Mouse (Mus musculus): Measurements from ENCODE around the gene Lyrm7. TPM values are rescaled to one million over a fixed set of nuclear protein-coding genes. Genes with fewer than 3 reads are reported as not detected.

The Lyrm7 gene
- polyA plus RNA-seq, 1 experiment from 2014 or later: 12.2 TPM

DNA sequence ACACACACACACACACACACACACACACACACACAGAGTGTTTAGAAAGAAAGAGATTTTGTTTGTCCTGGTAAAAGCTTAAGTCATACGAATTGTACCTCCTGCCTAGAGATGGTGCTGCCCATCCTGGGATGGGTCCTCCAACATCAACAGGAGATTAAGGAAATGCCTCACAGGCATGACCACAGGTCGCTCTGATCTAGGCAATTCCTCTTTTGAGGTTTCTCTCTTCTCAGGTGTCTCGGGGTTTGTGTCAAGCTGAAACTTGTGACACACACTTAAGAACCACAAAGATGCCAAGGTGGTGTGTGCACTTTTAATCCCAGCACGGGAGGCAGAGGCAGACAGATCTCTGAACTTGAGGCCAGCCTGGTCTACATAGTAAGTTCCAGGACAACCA is 52.5 kb downstream of the Lyrm7 start:
- no peaks in the 10 kb centered on the region for H3K36me3 ChIP-seq

DNA sequence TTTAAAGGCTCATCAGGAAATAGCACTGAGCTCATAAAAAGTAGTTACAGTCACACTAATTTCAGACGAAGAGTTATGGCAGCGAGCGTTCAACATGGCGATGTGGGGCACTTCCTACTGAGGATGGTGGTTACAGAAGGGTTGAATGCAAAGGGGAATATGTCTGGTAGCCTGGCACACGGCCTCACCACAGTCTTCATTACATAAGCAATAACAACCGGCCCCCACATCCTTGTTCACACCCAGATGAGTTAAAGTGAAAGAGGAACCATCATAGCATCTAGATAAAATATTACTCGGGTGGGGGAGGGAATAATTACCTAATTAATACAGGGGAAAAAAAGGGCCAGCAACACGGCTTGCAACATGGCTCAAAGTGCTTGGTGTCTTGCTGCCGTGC is 53.0 kb downstream of the Lyrm7 start:
- H3K36me3 ChIP-seq: no peaks in the 10 kb centered on the region
- H3K27ac ChIP-seq (replicated peaks): no peak overlapping the region
- H3K4me1 ChIP-seq (replicated peaks): peaks cover under 1% of the 10 kb centered on the region
- no peak overlapping the region for H3K9ac ChIP-seq
- no peak overlapping the region for H3K4me3 ChIP-seq
- no peaks in the 10 kb centered on the region for H3K9me3 ChIP-seq
- WGBS: 83% methylated on average over 9 of the region's 9 CpGs
- no peak for ATAC-seq (ENCODE audit: low FRiP score, low read depth)
- H3K27me3 ChIP-seq: no peaks in the 10 kb centered on the region
- H3K4me2 ChIP-seq: no peak overlapping the region

More for the DNA sequence above, 52.5 kb downstream of the Lyrm7 start:
- 87% methylated on average over 4 of the region's 4 CpGs for WGBS
- Histone ChIP-seq H3K27me3 (no peaks in the 10 kb centered on the region), H3K4me2 (no peak overlapping the region), H3K27ac (replicated peaks) (no peak overlapping the region), H3K4me1 (replicated peaks) (peaks cover 6% of the 10 kb centered on the region), H3K9ac (no peak overlapping the region), H3K4me3 (no peak overlapping the region), H3K9me3 (no peaks in the 10 kb centered on the region)
- no peak for ATAC-seq (ENCODE audit: low FRiP score, low read depth)

- Histone ChIP-seq H3K4me1 (replicated peaks) (no peaks in the 10 kb centered on the region), H3K9ac (no peak overlapping the region), H3K36me3 (no peaks in the 10 kb centered on the region), H3K27ac (replicated peaks) (no peak overlapping the region), H3K27me3 (no peaks in the 10 kb centered on the region), H3K4me2 (no peak overlapping the region), H3K4me3 (no peak overlapping the region), H3K9me3 (no peaks in the 10 kb centered on the region)
- 95% methylated on average over 28 of the region's 28 CpGs for WGBS
- ATAC-seq (ENCODE audit: low FRiP score, low read depth): no peak
These were observed 53.8 kb downstream of the Lyrm7 start for GRCm38 (mm10) chr11:54806891-54807290.

GRCm38 (mm10) chr11:54805196-54805595 is 55.5 kb downstream of the Lyrm7 start:
- no peak overlapping the region for H3K4me3 ChIP-seq
- no peaks in the 10 kb centered on the region for H3K36me3 ChIP-seq
- no peak for ATAC-seq (ENCODE audit: low FRiP score, low read depth)
- no peaks in the 10 kb centered on the region for H3K4me1 ChIP-seq (replicated peaks)
- H3K9me3 ChIP-seq: no peaks in the 10 kb centered on the region
- no peak overlapping the region for H3K9ac ChIP-seq
- no peak overlapping the region for H3K27ac ChIP-seq (replicated peaks)
- 83% methylated on average over 4 of the region's 4 CpGs for WGBS
- H3K4me2 ChIP-seq: no peak overlapping the region
- H3K27me3 ChIP-seq: no peaks in the 10 kb centered on the region

- no peaks in the 10 kb centered on the region for H3K4me1 ChIP-seq (replicated peaks)
- no peak for ATAC-seq (ENCODE audit: low FRiP score, low read depth)
- H3K4me3 ChIP-seq: no peak overlapping the region
- H3K27ac ChIP-seq (replicated peaks): no peak overlapping the region
- no peak overlapping the region for H3K4me2 ChIP-seq
- H3K9ac ChIP-seq: no peak overlapping the region
- H3K9me3 ChIP-seq: no peaks in the 10 kb centered on the region
- no peaks in the 10 kb centered on the region for H3K27me3 ChIP-seq
- no peaks in the 10 kb centered on the region for H3K36me3 ChIP-seq
- WGBS: 84% methylated on average over 6 of the region's 6 CpGs
These were observed 58.1 kb downstream of the Lyrm7 start for GRCm38 (mm10) chr11:54802621-54803020.

DNA sequence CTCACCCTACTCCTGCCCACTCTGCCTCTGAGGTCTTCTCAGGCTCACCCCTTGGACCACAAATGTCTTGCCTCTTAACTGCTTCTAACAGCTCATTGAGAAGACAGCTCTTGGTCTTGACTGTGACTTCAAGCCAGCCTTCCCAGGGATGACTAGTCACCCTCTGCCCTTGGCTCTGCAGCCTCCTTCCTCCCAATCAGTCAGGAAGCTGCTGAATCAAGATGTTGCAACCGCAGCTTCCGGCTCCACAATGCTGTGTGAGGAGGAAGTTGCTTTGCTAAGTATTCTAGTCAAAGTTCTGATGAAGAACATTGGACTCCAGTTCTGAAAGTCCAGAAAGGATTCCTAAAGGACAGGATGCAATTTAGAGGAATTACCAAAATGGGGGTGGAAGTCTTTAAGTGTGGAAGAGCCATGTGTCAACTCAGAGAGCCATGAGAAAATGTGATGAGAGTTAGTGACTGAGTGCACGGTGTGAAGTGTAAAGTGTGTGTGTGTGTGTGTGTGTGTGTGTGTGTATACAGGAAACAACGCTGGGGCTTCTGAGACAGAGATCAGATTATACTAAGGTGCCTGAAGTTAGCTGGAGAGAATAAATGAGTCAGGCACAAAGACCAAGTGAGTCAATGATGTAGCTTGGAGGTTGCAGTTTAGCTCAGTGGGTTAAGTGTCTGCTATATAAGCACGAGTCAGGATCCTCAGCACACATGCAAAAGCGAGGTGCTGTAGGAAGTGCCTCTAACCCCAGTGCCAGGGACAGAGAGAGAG is 58.7 kb downstream of the Lyrm7 start:
- ATAC-seq (ENCODE audit: low FRiP score, low read depth): no peak
- H3K4me3 ChIP-seq: no peak overlapping the region
- WGBS: 82% methylated on average over 6 of the region's 6 CpGs

GRCm38 (mm10) chr11:54796551-54796950 is 64.2 kb downstream of the Lyrm7 start:
- no peaks in the 10 kb centered on the region for H3K27me3 ChIP-seq
- no peak overlapping the region for H3K27ac ChIP-seq (replicated peaks)
- no peak overlapping the region for H3K4me3 ChIP-seq
- no peaks in the 10 kb centered on the region for H3K9me3 ChIP-seq
- no peak overlapping the region for H3K4me2 ChIP-seq
- H3K4me1 ChIP-seq (replicated peaks): no peaks in the 10 kb centered on the region
- WGBS: 78% methylated on average over 11 of the region's 11 CpGs
- H3K36me3 ChIP-seq: no peaks in the 10 kb centered on the region
- no peak overlapping the region for H3K9ac ChIP-seq
- ATAC-seq (ENCODE audit: low FRiP score, low read depth): no peak

More for the DNA sequence above, 58.7 kb downstream of the Lyrm7 start:
- Histone ChIP-seq H3K27me3 (no peaks in the 10 kb centered on the region), H3K4me2 (no peak overlapping the region), H3K36me3 (no peaks in the 10 kb centered on the region), H3K27ac (replicated peaks) (no peak overlapping the region), H3K9me3 (no peaks in the 10 kb centered on the region), H3K4me1 (replicated peaks) (no peaks in the 10 kb centered on the region), H3K9ac (no peak overlapping the region)

- no peak for ATAC-seq (ENCODE audit: low FRiP score, low read depth)
- WGBS: 80% methylated on average over 3 of the region's 3 CpGs
- Histone ChIP-seq H3K4me3 (no peak overlapping the region), H3K9ac (no peak overlapping the region), H3K9me3 (no peaks in the 10 kb centered on the region), H3K4me2 (no peak overlapping the region), H3K4me1 (replicated peaks) (no peaks in the 10 kb centered on the region), H3K27me3 (no peaks in the 10 kb centered on the region), H3K36me3 (no peaks in the 10 kb centered on the region), H3K27ac (replicated peaks) (no peak overlapping the region)
These were observed 66.0 kb downstream of the Lyrm7 start for GRCm38 (mm10) chr11:54794678-54795077.

GRCm38 (mm10) chr11:54793173-54793572 is 67.5 kb downstream of the Lyrm7 start:
- 81% methylated on average over 1 of the region's 1 CpGs for WGBS
- no peaks in the 10 kb centered on the region for H3K27me3 ChIP-seq
- no peak overlapping the region for H3K9ac ChIP-seq
- no peak overlapping the region for H3K4me3 ChIP-seq
- no peaks in the 10 kb centered on the region for H3K36me3 ChIP-seq
- no peaks in the 10 kb centered on the region for H3K4me1 ChIP-seq (replicated peaks)
- H3K4me2 ChIP-seq: no peak overlapping the region
- no peak overlapping the region for H3K27ac ChIP-seq (replicated peaks)
- ATAC-seq (ENCODE audit: low FRiP score, low read depth): no peak
- no peaks in the 10 kb centered on the region for H3K9me3 ChIP-seq

GRCm38 (mm10) chr11:54791458-54791857 is 69.3 kb downstream of the Lyrm7 start:
- Histone ChIP-seq H3K9ac (no peak overlapping the region), H3K27me3 (no peaks in the 10 kb centered on the region), H3K36me3 (no peaks in the 10 kb centered on the region), H3K4me3 (no peak overlapping the region), H3K4me2 (no peak overlapping the region), H3K4me1 (replicated peaks) (peaks cover under 1% of the 10 kb centered on the region; the same call in 1 of the 2 replicates), H3K27ac (replicated peaks) (no peak overlapping the region), H3K9me3 (no peaks in the 10 kb centered on the region)
- no peak for ATAC-seq (ENCODE audit: low FRiP score, low read depth)
- WGBS: 95% methylated on average over 4 of the region's 4 CpGs

- Histone ChIP-seq H3K4me3 (peak within 1 kb of the TSS; percentile 88), H3K27me3 (no peaks in the 10 kb centered on the region), H3K27ac (replicated peaks) (peak within 1 kb of the TSS; percentile 98), H3K4me2 (peak within 1 kb of the TSS; percentile 79), H3K36me3 (no peaks in the 10 kb centered on the region), H3K4me1 (replicated peaks) (peaks cover 23% of the 10 kb centered on the region), H3K9ac (peak within 1 kb of the TSS; percentile 84), H3K9me3 (no peaks in the 10 kb centered on the region)
- ATAC-seq (ENCODE audit: low FRiP score, low read depth): peak; percentile 99
- 3% methylated on average over 56 of the region's 56 CpGs for WGBS
These were observed 72.9 kb downstream of the Lyrm7 start, which contains the start of gene Cdc42se2 for GRCm38 (mm10) chr11:54787488-54788474. Cdc42se2 (minus strand) TSS chr11:54787675.

All from hindbrain, embryonic 15.5 days (tissue).